Mouse (Mus musculus): ENCODE results near the gene Sgtb.

The Sgtb gene

DNA sequence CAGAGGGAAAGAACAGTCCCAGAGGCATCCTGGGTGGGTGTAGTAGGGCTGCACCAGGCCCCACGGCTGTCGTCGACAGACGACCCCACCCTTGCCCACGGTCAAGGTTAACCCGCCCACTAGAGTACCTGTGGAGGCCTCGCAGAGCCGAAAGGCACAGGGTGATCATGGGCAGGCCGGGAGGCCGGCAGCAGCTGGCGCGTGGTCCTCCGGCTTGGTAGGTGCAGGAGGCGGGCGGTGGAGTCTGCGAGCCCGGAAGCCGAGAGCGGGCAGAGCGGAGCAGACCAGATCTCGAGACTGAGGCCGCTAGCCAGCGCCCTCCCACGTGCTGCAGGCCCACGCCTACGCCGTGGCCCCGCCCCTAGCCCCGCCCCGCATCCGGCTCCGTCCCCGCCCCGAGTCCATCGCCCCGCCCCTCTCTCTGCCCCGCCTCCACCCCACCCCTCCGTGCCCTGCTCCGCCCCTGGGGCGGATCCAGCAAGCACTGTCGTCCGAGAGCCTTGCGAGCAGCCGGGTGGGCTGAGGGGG is at the start of gene Sgtb, which contains the start of gene Nln:
Gene Sgtb (plus strand): TSS at position 454 of the 528 bp plus-strand sequence.
Gene Nln (minus strand): TSS at position 327 of the 528 bp plus-strand sequence.
- peak; percentile 89 for ATAC-seq (ENCODE audit: insufficient number of reproducible peaks, low FRiP score, low TSS enrichment)

DNA sequence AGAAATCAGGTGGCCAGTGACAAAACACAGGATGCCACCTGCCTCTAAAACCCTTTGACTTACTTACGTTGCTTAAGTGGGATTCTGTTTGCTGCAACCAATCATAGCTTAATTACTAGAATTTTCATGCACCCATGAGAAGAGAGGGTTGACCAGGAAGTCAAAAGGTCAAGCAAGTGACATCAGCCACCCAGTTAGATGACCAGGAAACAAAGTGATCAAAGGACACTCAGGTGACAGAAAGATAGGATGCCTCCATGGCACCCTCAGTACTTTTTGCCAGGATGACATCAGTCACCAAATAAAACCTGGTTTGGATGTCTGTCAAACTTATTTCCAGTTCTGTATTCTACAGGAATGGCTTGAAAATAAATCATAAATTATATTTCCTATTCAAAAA is 49.3 kb upstream of the Sgtb start:
- ATAC-seq (ENCODE audit: insufficient number of reproducible peaks, low FRiP score, low TSS enrichment), result no peak

DNA sequence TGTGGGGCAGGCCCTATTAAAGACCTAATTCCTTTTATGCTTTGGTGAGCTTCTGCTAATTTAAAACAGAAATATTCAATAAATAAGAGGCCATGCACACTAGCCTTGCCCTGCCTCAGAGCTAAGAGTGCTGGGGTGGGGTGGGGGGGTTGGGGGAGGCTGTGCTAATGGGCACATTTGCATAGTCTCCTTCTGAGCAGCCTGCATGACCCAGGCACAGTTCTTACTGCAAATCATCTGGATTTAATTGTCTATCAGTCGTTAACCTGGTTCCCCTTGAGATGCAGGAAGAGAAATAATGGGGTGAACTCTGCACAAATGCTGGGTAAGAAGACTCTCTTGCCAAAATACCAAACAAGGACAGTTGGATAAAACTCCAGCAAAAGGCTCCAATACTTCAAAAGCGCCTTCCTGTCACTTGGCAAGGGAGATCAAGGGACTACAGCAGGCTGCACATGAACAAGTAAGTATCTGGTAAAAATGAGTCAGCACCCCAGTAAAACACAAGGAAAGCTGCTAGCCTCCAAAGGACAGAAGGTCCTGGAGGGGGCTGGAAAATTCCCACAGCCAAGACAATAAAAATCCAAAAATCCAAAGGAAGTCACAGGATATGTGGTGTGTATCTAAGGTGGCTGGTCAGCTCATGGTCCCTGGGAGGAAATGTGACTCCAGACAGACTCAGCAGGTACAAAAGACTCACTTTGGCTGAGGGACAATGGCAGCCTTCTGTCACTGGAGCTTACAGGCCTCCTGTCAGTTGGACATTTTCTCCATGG is 47.4 kb upstream of the Sgtb start:
- peak; percentile 89 for ATAC-seq (ENCODE audit: insufficient number of reproducible peaks, low FRiP score, low TSS enrichment)

DNA sequence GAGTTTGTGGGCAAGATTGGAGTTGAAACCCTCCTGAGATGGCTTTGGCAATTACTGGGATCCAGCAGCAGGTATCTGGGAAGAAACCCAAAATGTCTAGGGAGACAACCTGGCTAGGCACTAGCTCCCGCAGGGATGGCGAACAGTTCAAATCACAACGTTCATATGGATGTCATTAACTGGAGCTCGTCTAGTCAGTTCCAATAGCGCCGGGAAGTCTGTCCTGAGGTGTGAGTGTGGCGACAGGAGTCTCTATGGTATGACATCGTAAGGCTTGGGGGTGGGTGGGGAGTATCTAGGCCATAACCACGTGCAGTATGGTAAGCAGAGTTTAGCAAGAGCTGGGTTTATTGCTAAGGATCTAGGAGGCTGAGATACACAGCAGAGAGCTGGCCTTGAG is 46.5 kb upstream of the Sgtb start:
- peak; percentile 67 for ATAC-seq (ENCODE audit: insufficient number of reproducible peaks, low FRiP score, low TSS enrichment)

DNA sequence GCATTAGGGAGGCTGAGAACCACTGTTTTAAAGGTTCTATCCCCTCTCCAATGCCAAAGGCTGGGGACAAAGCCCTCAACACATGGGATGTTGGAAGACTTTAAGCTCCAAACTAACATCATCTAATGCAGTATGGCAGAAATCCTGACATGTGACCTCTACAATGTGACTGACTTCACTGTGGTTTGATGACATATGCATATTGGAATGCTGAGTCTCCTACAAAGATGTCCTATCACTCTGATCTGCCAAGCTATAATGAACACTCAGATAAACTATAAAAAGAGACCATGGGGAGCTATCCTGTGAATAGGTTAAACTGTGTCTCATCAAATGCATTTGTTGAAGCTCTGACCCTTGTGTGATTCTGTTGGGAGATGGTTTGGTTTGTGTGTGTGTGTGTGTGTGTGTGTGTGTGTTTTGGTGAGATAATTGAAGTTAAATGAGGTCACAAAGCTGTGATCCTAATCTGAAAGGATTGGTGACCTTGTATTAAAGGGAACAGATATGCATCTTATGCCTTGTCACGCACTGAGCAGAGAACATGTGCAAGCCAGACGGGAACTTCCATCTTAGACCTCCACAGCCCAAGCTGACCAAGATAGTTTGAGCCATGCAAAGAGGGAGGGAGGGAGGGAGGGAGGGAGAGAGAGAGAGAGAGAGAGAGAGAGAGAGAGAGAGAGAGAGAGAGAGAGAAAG is 43.7 kb upstream of the Sgtb start:
- ATAC-seq (ENCODE audit: insufficient number of reproducible peaks, low FRiP score, low TSS enrichment), result no peak

DNA sequence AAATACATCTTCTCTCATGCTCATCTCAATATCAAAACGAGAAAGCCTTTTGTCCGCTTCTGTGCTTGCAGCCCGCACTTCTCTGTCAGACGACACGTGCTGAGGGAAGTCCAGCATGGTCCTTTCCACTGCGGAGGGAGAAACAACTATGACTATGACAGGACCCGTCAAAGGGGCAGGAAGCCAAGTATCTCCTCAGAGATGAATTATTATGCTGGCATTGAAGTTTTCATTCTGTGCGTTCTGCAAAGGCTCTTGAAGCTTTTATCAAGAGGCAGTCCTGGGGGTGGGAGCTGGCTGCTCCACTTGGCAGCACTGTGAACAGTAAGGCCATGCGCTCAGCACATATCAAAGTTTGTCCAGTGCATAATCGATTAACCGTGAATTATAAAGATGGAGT is 40.3 kb upstream of the Sgtb start:
- no peak for ATAC-seq (ENCODE audit: insufficient number of reproducible peaks, low FRiP score, low TSS enrichment)

DNA sequence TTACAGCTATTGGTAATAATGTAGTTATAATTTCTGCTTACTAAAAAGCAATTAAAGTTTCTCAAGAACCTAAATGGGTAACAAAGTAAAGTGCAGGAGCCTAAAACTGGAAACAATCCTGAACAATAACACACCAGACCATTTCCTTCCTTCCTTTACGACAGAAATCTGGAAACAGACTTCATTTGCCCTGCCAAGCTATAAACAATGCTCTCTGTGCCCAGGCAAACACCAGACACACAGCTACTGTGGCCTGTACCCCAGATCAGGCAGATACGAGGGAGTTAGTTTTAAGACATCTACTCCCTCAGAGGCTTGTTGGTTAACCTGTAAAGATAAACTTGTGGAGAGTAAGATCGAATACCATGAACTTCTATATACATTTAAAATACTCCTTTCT is 38.8 kb upstream of the Sgtb start:
- ATAC-seq (ENCODE audit: insufficient number of reproducible peaks, low FRiP score, low TSS enrichment), result no peak

DNA sequence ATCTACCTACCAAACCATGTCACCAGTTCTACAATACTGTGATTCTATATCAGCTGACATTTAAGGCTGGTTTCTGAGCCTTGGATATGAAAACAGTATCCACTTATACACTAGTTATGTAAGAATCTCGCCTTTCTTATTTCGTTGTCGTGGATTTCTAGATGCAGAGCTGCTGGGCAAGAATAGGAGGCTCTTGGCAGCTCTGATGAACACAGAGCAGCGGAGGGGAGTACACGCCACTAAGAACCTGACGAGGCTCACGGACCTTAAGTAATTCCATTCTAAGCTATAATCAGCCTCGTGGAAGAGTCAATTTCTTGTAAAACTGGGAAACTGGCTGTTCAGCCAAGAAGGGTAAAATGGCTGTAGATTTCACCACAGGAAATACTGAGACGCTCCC is 37.2 kb upstream of the Sgtb start:
- no peak for ATAC-seq (ENCODE audit: insufficient number of reproducible peaks, low FRiP score, low TSS enrichment)

DNA sequence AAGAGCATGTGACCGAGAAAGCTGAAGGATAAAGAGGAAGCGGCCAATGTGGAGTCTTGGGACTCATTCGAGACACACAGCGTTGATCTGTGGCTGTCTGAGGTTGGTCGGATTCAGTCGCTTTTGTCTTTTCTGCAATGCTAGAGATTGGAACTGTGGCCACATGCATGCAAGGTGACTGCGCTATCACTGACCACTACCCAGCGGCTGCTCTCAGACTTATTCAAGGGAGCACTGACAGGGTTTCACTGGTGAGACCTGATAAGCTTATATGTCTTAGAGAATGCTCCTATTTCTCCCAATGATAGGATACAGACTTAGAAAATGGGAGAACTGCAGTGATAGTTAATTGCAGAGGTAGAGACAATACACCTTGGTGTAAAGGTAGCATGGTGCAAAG is 35.3 kb upstream of the Sgtb start:
- ATAC-seq (ENCODE audit: insufficient number of reproducible peaks, low FRiP score, low TSS enrichment), result no peak

DNA sequence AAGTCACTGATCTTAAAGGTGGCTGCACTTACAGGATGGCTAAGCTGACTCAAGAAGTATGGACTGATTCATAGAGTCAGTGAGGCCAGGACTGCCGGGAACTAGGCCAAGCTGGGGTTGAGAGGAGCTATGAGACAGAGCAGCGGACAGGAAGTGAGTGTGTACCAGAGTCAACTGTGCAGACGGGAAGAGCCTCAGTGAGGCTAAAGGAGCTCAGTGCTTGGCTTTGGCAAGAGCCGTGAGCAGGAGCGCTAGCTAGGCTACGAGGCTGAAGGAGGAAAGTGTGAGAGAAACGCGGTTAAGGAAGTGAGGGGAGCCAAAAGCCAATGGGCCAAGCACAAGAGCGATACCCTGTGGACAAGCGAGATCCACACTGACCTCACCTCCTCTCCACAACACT is 34.8 kb upstream of the Sgtb start:
- no peak for ATAC-seq (ENCODE audit: insufficient number of reproducible peaks, low FRiP score, low TSS enrichment)

DNA sequence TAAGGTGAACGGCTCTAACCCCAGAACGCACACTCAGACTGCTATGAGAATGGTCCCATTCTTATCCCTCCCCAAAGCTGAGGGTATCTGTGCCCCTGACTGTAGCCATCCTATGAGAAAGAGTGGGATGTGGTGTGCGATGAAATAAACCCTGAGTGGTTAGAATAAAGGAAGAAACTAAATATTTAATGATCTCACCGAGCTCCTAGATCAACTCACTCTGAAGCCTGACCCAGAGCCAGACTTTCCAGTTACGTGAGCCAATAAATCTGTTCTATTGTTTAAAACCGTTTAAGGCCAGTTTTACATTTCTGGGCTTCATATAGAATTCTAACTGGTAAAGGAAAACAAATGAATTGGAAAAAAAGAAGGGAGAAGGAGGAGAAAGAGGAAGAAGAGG is 32.5 kb upstream of the Sgtb start:
- ATAC-seq (ENCODE audit: insufficient number of reproducible peaks, low FRiP score, low TSS enrichment), result no peak

DNA sequence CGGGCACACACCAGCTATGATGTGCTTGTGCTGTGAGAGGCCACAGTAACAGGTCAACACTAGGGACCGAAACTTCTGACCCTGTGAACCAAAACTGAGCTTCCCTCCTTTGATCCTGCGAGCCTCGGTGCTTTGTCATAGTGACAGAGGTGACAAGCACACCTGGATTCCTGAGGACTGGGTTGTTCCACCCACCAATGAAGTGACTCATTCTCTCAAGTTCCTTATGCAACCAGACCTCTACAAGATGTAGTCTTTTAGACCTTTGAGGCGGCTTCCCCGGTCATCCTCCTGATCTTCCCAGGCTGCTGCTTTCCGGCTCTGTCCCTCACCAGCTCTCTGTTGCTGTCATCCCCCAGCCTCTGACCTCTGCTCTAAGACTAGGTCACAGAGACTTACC is 27.0 kb upstream of the Sgtb start:
- no peak for ATAC-seq (ENCODE audit: insufficient number of reproducible peaks, low FRiP score, low TSS enrichment)

DNA sequence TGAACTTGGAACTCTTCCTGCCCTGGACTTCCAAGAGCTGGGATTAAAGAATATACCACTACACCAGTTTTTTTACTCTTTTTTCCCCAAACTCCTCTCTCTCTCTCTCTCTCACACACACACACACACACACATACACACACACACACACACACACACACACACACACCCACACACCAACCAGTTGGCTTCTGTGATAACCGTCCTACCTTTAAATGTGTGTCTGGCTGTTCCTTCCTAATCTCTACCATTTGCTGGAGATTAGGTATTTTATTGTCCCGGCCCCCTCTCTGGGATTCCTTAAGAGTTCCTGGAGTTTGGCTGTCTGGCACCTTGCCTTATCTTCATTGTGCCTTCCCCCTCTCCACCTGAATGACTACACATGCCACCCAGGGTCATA is 24.9 kb upstream of the Sgtb start:
- ATAC-seq (ENCODE audit: insufficient number of reproducible peaks, low FRiP score, low TSS enrichment), result no peak

DNA sequence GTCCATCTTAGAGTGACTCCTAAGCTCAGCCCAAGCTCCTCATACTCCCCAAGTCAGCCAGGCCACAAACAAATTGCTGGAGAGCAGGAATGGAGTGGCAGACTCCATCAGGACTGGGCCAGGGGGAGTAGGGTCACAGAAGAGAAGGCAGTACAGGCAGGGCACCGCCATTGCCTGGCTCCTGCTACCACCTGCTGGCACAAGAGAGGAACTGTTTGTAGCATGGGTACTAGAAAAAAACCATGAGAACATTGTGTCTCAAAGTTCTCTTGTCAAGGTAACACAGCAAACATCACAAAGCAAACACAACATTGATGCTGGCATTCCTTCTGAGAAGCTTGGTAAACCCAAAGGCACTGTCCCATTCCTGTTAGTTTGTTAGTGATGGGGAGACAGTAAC is 20.2 kb upstream of the Sgtb start:
- peak; percentile 46; the same call in 1 of the 2 replicates for ATAC-seq (ENCODE audit: insufficient number of reproducible peaks, low FRiP score, low TSS enrichment)

DNA sequence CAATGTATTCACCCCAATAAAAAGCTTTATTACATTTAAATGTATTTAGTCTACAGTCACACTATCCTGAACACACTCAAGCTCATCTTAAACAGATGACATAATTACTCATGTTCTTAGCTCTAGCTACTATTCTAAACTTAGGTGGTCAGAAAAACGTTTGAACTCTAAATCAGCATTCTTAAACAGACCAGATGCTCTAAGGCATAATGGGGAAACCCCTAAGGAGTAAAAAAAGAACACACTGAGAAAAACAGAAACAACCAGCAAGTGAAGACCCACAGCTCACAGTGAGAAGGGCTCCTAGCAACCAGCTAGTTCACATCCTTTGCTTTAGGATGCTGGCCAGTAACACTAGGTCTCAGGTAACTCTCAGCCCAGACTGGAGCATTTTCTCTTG is 17.8 kb upstream of the Sgtb start:
- no peak for ATAC-seq (ENCODE audit: insufficient number of reproducible peaks, low FRiP score, low TSS enrichment)

DNA sequence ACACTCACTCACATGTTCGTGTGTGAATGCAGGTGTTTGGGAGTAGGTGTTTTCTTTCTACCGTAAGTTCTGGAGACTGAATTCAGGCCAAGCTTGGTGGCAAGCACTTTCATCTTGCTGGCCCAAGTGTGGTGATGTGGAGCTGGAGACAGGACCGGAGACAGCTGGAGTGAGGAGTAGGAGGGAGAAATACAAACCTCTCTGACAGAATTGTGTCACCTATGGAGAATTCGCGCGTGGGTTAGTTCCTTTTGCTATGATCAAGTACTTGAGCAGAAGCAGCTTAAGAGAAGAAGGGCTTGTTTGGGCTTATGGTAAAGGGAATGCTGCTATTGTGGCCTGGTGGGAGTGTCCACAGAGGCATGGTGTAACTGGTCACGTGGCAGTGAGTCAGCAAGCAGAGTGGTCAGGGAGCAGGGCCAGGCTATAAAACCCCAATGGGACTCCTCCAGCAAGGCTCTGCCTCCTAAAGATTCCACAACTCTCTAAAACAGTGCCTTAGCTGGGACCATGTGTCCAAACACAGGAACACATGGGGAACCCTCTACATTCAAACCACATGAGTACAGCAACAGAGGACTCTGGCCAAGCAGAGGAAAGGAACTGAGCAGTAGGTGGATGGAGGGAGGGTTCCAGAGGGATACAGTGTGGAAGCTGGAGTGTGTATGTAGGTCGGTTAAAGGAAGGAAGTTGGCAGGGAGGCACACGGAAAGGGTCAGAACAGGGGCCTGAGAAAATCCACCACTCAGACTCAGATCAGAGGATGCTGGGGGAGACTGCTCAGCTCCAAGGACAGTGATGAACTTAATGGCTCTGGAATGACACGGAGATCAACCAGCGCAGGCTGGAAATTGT is 14.8 kb upstream of the Sgtb start:
- ATAC-seq (ENCODE audit: insufficient number of reproducible peaks, low FRiP score, low TSS enrichment), result no peak

DNA sequence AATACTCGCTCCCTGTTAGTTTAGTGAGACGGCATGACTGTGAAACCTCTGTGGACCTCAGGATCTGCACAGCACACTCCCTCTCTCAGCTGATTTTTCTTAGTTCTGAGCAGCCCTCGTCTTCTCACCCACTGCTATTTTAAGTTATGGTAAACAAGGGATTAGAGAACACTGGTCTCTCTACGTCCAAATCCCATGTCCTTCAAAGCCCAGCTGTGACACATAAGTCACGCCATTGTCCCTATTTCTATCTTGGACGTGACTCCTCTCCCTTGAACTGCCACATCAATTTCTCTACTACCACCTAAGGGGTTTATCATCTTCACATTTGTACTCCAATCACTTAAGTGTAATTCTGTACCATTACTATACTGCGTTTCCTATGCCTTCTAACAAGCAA is 13.6 kb upstream of the Sgtb start:
- no peak for ATAC-seq (ENCODE audit: insufficient number of reproducible peaks, low FRiP score, low TSS enrichment)

DNA sequence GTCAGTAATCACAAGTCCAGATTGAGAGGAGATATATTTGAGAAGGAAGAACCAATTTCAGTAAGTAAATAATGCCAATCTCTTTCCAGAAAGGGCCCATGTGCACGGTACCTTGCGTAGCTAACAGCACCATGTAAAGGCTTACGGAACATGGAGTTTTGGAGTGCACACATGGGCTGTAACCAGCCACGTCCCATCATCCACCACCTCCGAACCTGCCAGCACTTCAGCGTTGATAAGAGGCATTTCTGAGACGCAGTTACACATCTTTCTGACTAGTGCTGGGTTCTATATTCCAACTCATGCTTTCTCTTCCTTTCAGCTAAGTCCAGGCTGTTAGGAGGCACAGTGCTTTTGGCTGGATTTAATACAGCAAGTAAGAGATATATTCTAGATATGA is 12.4 kb upstream of the Sgtb start:
- no peak for ATAC-seq (ENCODE audit: insufficient number of reproducible peaks, low FRiP score, low TSS enrichment)

DNA sequence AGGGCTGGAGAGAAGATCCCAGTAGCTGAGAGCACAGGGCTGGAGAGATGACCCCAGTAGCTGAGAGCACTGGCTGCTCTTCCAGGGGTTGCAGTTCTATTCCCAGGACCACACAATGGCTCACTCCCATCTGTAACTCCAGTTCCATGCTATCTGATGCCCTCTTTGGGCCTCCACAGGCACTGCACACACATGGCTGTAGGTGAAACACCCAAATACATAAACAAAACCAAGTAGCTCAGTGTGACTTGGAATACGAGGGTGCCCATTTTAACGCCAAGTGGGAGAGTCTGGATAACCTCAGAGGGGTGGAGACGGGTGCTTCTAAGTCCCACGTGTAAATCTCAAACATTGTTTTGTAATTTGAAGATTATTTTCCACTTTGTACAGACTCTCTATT is 9.1 kb upstream of the Sgtb start:
- no peak for ATAC-seq (ENCODE audit: insufficient number of reproducible peaks, low FRiP score, low TSS enrichment)

DNA sequence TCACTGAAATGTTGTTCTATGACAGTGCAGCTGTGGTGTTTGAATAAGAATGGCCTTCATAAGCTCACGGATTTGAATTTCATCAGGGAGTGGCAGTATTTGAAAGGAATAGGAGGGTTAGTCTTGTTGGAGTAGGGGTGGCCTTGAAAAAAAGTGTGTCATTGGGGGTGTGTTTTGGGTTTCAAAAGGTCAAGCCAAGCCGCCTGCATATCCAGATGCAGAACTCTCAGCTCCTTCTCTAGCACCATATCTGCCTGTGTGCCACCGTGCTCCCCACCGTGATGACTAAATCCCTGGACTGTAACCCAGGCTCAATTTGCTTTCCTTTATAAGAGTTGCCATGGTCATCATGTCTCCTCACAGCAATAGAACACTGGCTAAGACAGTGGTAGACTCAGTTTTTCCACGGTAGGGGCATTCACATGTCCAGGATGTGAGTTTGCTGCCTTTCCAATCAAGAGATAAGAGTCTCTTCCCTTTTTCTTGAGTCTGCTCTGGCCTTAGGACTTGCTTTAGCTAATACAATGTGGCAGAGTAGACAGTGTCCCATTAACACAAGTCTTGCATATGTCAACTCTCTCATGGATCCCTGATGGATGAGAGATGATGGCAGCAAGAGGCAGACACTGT is 7.8 kb upstream of the Sgtb start:
- ATAC-seq (ENCODE audit: insufficient number of reproducible peaks, low FRiP score, low TSS enrichment), result no peak

All from cerebellum, adult (tissue).